Comparison of ENCODE assay signal across 13 mouse cellular contexts in genomic region chr16:5007492-5007891, GRCm38 (mm10). TPM values are rescaled to one million over a fixed set of nuclear protein-coding genes. Genes with fewer than 3 reads are reported as not detected.
DNase-seq lines count a peak whose midpoint lies in the region; ATAC-seq and TF ChIP-seq lines count a peak whose summit lies in the region.
"Had no signal": no experiment of that assay in that cellular context is flagged by ENCODE, and none has a peak within 500 bp of the region (broad histone marks: within the 10 kb centered on the region; RNA-seq: fewer than 3 reads in every experiment).

No protein-coding gene starts in this region.

- no peak for DNase-seq in lung, adult 2 months
- DNase-seq in lung, postnatal 14 days = no peak
- DNase-seq in embryo, embryonic 11 days = no peak
- no peak for DNase-seq in cerebellum, adult 2 months
- DNase-seq: adrenal gland, adult 2 months; heart, postnatal 10 days; thymus, postnatal 14 days had no signal

- no peak for TF ChIP-seq CTCF in lung, adult 2 months (IDR thresholded peaks at IDR 0.05; ENCODE audit: insufficient read depth, low read length)
- no peak for TF ChIP-seq CTCF in intestine, postnatal 0 days (IDR thresholded peaks at IDR 0.05; ENCODE audit: low read depth)
- TF ChIP-seq CTCF in cerebellum, adult 2 months (IDR thresholded peaks at IDR 0.05; ENCODE audit: borderline replicate concordance, insufficient read depth, low read depth, low read length) = no peak

- H3K27me3 ChIP-seq in embryonic facial prominence, embryonic 13.5 days = no peaks in the 10 kb centered on the region
- no peaks in the 10 kb centered on the region for H3K27me3 ChIP-seq in intestine, postnatal 0 days (replicated peaks; ENCODE audit: control insufficient read depth, insufficient read depth, low read length)
- peaks cover 10% of the 10 kb centered on the region; the same call in 1 of the 2 replicates for H3K27me3 ChIP-seq in liver, embryonic 15.5 days
- H3K27me3 ChIP-seq in cerebellum, adult 2 months (ENCODE audit: control insufficient read depth, insufficient read depth, low read length) = no peaks in the 10 kb centered on the region
- H3K27me3 ChIP-seq: limb, embryonic 12.5 days; midbrain, embryonic 15.5 days had no signal

- ATAC-seq in embryonic facial prominence, embryonic 13.5 days (ENCODE audit: insufficient number of reproducible peaks, insufficient read depth, low FRiP score, low TSS enrichment, low read depth) = no peak
- ATAC-seq in intestine, postnatal 0 days = peak; percentile 40
- ATAC-seq in liver, embryonic 15.5 days (ENCODE audit: insufficient read depth) = peak; percentile 20; the same call in 1 of the 2 replicates
- ATAC-seq: midbrain, embryonic 15.5 days had no signal

- no peak overlapping the region for H3K27ac ChIP-seq in embryonic facial prominence, embryonic 13.5 days
- H3K27ac ChIP-seq in intestine, postnatal 0 days (ENCODE audit: low read depth, low read length) = peak overlapping the region; percentile 83
- peak overlapping the region; percentile 45; the same call in 1 of the 2 replicates for H3K27ac ChIP-seq in liver, embryonic 15.5 days (replicated peaks)
- H3K27ac ChIP-seq in cerebellum, adult 2 months (ENCODE audit: insufficient read depth, low read length) = no peak overlapping the region
- H3K27ac ChIP-seq: layer of hippocampus, adult 2 months; limb, embryonic 12.5 days; midbrain, embryonic 15.5 days had no signal

- H3K4me1 ChIP-seq in lung, adult 2 months (ENCODE audit: control insufficient read depth, insufficient read depth, low read length) = peaks cover 6% of the 10 kb centered on the region
- peaks cover 9% of the 10 kb centered on the region for H3K4me1 ChIP-seq in embryonic facial prominence, embryonic 13.5 days
- H3K4me1 ChIP-seq in intestine, postnatal 0 days (replicated peaks; ENCODE audit: control insufficient read depth, insufficient read depth, low read length) = no peaks in the 10 kb centered on the region
- peaks cover 42% of the 10 kb centered on the region for H3K4me1 ChIP-seq in liver, embryonic 15.5 days (replicated peaks)
- H3K4me1 ChIP-seq in cerebellum, adult 2 months (ENCODE audit: control insufficient read depth, insufficient read depth, low read length) = peaks cover 16% of the 10 kb centered on the region

- H3K36me3 ChIP-seq in embryonic facial prominence, embryonic 13.5 days = peaks cover 18% of the 10 kb centered on the region
- peaks cover 13% of the 10 kb centered on the region; the same call in 1 of the 2 replicates for H3K36me3 ChIP-seq in intestine, postnatal 0 days (ENCODE audit: control insufficient read depth, insufficient read depth)
- 0 out of 2 replicates have a peak, but pooled peaks cover 3% of the 10 kb centered on the region for H3K36me3 ChIP-seq in liver, embryonic 15.5 days (replicated peaks)
- H3K36me3 ChIP-seq: midbrain, embryonic 15.5 days had no signal

- H3K9me3 ChIP-seq in embryonic facial prominence, embryonic 13.5 days = no peaks in the 10 kb centered on the region
- no peaks in the 10 kb centered on the region for H3K9me3 ChIP-seq in intestine, postnatal 0 days (ENCODE audit: control insufficient read depth)
- H3K9me3 ChIP-seq in liver, embryonic 15.5 days (replicated peaks) = no peaks in the 10 kb centered on the region
- H3K9me3 ChIP-seq: limb, embryonic 12.5 days; midbrain, embryonic 15.5 days had no signal

- peak overlapping the region; percentile 17; the same call in 1 of the 2 replicates for H3K4me2 ChIP-seq in embryonic facial prominence, embryonic 13.5 days
- peak overlapping the region; percentile 68 for H3K4me2 ChIP-seq in intestine, postnatal 0 days (replicated peaks; ENCODE audit: low read depth)
- peak overlapping the region; percentile 5; the same call in 1 of the 2 replicates for H3K4me2 ChIP-seq in liver, embryonic 15.5 days
- H3K4me2 ChIP-seq: limb, embryonic 12.5 days; midbrain, embryonic 15.5 days had no signal

- WGBS in lung, adult 2 months = 51% methylated on average over 6 of the region's 6 CpGs
- 48% methylated on average over 6 of the region's 6 CpGs for WGBS in embryonic facial prominence, embryonic 13.5 days
- WGBS in intestine, postnatal 0 days = 30% methylated on average over 6 of the region's 6 CpGs
- WGBS in liver, embryonic 15.5 days (ENCODE audit: insufficient replicate concordance) = 57% methylated on average over 6 of the region's 6 CpGs
- WGBS in cerebellum, adult 2 months = 66% methylated on average over 6 of the region's 6 CpGs

- H3K9ac ChIP-seq in embryonic facial prominence, embryonic 13.5 days = 0 out of 2 replicates have a peak overlapping the region, but pooled peaks have one; percentile 36
- peak overlapping the region; percentile 46 for H3K9ac ChIP-seq in intestine, postnatal 0 days (ENCODE audit: low read depth, low read length)
- no peak overlapping the region for H3K9ac ChIP-seq in liver, embryonic 15.5 days
- H3K9ac ChIP-seq: limb, embryonic 12.5 days; midbrain, embryonic 15.5 days had no signal

- no peak for TF ChIP-seq POLR2A in lung, adult 2 months (IDR thresholded peaks at IDR 0.05; ENCODE audit: borderline replicate concordance, extremely low read depth, low read depth, low read length)
- TF ChIP-seq POLR2A in cerebellum, adult 2 months (IDR thresholded peaks at IDR 0.05; ENCODE audit: borderline replicate concordance, insufficient read depth, low read length) = no peak

- H3K4me3 ChIP-seq in lung, adult 2 months (replicated peaks; ENCODE audit: extremely low read depth, low read depth, low read length) = peak overlapping the region; percentile 27
- H3K4me3 ChIP-seq in embryonic facial prominence, embryonic 13.5 days = no peak overlapping the region
- peak overlapping the region; percentile 40 for H3K4me3 ChIP-seq in intestine, postnatal 0 days (ENCODE audit: low read depth, low read length)
- H3K4me3 ChIP-seq in liver, embryonic 15.5 days (replicated peaks) = no peak overlapping the region
- H3K4me3 ChIP-seq in cerebellum, adult 2 months (replicated peaks; ENCODE audit: insufficient read depth, low read depth, low read length) = no peak overlapping the region
- H3K4me3 ChIP-seq: layer of hippocampus, adult 2 months; limb, embryonic 12.5 days; midbrain, embryonic 15.5 days had no signal

RNA-seq across cellular contexts. Expression of gene Smim22, which starts 0.4 kb away (rescaled TPM):
- 73.2 and 81.3 TPM in 2 replicates for polyA plus RNA-seq in lung, adult 2 months (2012; rRNA removed)
- polyA plus RNA-seq in embryonic facial prominence, embryonic 13.5 days (2015; fragmentation: Nextera tagmentation; extraction: Ambion mirVana) = 5.4 and 10.0 TPM in 2 replicates
- polyA plus RNA-seq in intestine, postnatal 0 days (2015; fragmentation: Nextera tagmentation; extraction: Ambion mirVana) = 329 and 375 TPM in 2 replicates
- polyA plus RNA-seq in liver, embryonic 15.5 days (2015; fragmentation: Nextera tagmentation; extraction: Ambion mirVana) = 7.5 and 9.1 TPM in 2 replicates
- 1.00 and 2.5 TPM in 2 replicates for polyA plus RNA-seq in cerebellum, adult 2 months (2012; rRNA removed)

RNA-seq across cellular contexts. Expression of gene Rogdi, which starts 5.9 kb away (rescaled TPM):
- polyA plus RNA-seq in lung, adult 2 months (2012; rRNA removed) = 108 and 117 TPM in 2 replicates
- 59.2 and 65.8 TPM in 2 replicates for polyA plus RNA-seq in embryonic facial prominence, embryonic 13.5 days (2015; fragmentation: Nextera tagmentation; extraction: Ambion mirVana)
- 21.8 and 25.3 TPM in 2 replicates for polyA plus RNA-seq in intestine, postnatal 0 days (2015; fragmentation: Nextera tagmentation; extraction: Ambion mirVana)
- polyA plus RNA-seq in liver, embryonic 15.5 days (2015; fragmentation: Nextera tagmentation; extraction: Ambion mirVana) = 65.2 and 78.7 TPM in 2 replicates
- polyA plus RNA-seq in cerebellum, adult 2 months (2012; rRNA removed) = 274 and 294 TPM in 2 replicates

RNA-seq across cellular contexts. Expression of gene Sept12, which starts 9.8 kb away (rescaled TPM):
- not detected in 2 replicates for polyA plus RNA-seq in lung, adult 2 months (2012; rRNA removed)
- polyA plus RNA-seq in embryonic facial prominence, embryonic 13.5 days (2015; fragmentation: Nextera tagmentation; extraction: Ambion mirVana) = not detected in 2 replicates
- not detected in 2 replicates for polyA plus RNA-seq in intestine, postnatal 0 days (2015; fragmentation: Nextera tagmentation; extraction: Ambion mirVana)
- not detected in 2 replicates for polyA plus RNA-seq in liver, embryonic 15.5 days (2015; fragmentation: Nextera tagmentation; extraction: Ambion mirVana)
- not detected in 2 replicates for polyA plus RNA-seq in cerebellum, adult 2 months (2012; rRNA removed)
- polyA plus RNA-seq: adrenal gland, adult 2 months; midbrain, embryonic 15.5 days had no signal

RNA-seq across cellular contexts. Expression of gene Glyr1, which starts 42.2 kb away (rescaled TPM):
- 46.8 and 60.1 TPM in 2 replicates for polyA plus RNA-seq in lung, adult 2 months (2012; rRNA removed)
- 139 and 143 TPM in 2 replicates for polyA plus RNA-seq in embryonic facial prominence, embryonic 13.5 days (2015; fragmentation: Nextera tagmentation; extraction: Ambion mirVana)
- polyA plus RNA-seq in intestine, postnatal 0 days (2015; fragmentation: Nextera tagmentation; extraction: Ambion mirVana) = 65.3 and 69.7 TPM in 2 replicates
- 41.6 and 46.0 TPM in 2 replicates for polyA plus RNA-seq in liver, embryonic 15.5 days (2015; fragmentation: Nextera tagmentation; extraction: Ambion mirVana)
- polyA plus RNA-seq in cerebellum, adult 2 months (2012; rRNA removed) = 139 and 146 TPM in 2 replicates

RNA-seq across cellular contexts. Expression of gene Ubn1, which starts 42.4 kb away (rescaled TPM):
- polyA plus RNA-seq in lung, adult 2 months (2012; rRNA removed) = 33.5 and 46.2 TPM in 2 replicates
- 20.9 and 22.9 TPM in 2 replicates for polyA plus RNA-seq in embryonic facial prominence, embryonic 13.5 days (2015; fragmentation: Nextera tagmentation; extraction: Ambion mirVana)
- polyA plus RNA-seq in intestine, postnatal 0 days (2015; fragmentation: Nextera tagmentation; extraction: Ambion mirVana) = 14.7 and 16.7 TPM in 2 replicates
- polyA plus RNA-seq in liver, embryonic 15.5 days (2015; fragmentation: Nextera tagmentation; extraction: Ambion mirVana) = 8.5 and 9.5 TPM in 2 replicates
- 28.1 and 30.2 TPM in 2 replicates for polyA plus RNA-seq in cerebellum, adult 2 months (2012; rRNA removed)

Comparison
In these comparisons a context has a peak if more than half of its experiments do, and no peak if none do; other contexts are left out.
1. H3K4me3 ChIP-seq: peak in lung, adult 2 months (single experiment) and intestine, postnatal 0 days (single experiment); none in embryonic facial prominence, embryonic 13.5 days (single experiment), liver, embryonic 15.5 days (single experiment) and cerebellum, adult 2 months (single experiment).
2. H3K27ac ChIP-seq: peak in intestine, postnatal 0 days (single experiment) and liver, embryonic 15.5 days (single experiment); none in embryonic facial prominence, embryonic 13.5 days (single experiment) and cerebellum, adult 2 months (single experiment).
3. H3K4me2 ChIP-seq: peak in every context shown above with its lines; median percentile 68 in intestine, postnatal 0 days; 17 in embryonic facial prominence, embryonic 13.5 days; 5 in liver, embryonic 15.5 days.